Mouse (Mus musculus) liver, adult 10 weeks (tissue): ENCODE measurements around the gene Acot7. TPM values are rescaled to one million over a fixed set of nuclear protein-coding genes. Genes with fewer than 3 reads are reported as not detected.

Source experiments
- polyA plus RNA-seq: library from polyadenylated mRNA; stranded (reverse); fragments of 350-450 nt; fragmentation: Illumina TruSeq; extraction: RNeasy Lipid Tissue Mini Kit (QIAGEN cat#74804); gene quantifications from one replicate; pipeline ENCODE4 v1.2.3, GENCODE M21; 2014; ENCODE audit warnings: low read depth, low replicate concordance

Gene Acot7
- polyA plus RNA-seq = 1.0 TPM

DNA sequence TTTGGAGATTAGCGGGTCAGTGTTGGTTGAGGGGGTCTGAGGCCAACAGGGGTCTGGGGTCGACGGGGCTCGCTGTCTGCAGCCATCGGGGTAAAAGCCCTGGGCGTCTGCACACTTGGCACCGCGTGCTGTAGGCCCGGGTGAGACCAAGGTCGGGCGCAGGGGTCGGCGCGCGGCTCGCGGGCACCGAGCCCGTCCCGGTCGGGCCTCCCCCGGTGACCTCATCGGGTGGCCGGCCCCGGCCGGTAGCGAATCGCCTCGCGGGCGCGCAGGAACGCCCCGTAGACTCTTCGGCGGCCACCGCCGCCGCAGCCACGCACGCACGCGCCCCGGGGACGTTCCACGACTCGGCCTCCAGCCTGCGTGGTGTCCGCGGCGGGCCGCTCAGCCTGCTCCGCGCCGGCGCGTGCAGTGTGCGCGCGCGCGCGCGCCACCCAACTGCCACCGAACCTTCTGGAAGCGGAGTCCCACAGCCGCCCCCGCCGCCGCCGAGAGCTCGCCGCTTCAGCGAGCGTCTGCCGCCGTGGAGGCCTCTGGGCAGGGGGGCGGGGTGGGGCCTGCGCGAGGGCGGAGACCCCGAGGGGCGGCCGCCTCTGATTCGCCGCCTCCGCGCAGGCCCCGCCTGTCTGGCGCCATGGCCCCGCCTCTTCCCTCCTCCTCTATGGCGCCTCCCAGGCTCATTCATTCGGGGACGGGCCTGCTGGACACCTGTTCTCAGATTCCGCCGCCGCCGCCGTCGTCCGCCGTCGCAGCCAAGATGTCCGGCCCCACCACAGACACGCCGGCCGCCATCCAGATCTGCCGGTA is at the start of gene Acot7:
Acot7 (plus strand) TSS at position 598 of the 807 bp plus-strand sequence.

DNA sequence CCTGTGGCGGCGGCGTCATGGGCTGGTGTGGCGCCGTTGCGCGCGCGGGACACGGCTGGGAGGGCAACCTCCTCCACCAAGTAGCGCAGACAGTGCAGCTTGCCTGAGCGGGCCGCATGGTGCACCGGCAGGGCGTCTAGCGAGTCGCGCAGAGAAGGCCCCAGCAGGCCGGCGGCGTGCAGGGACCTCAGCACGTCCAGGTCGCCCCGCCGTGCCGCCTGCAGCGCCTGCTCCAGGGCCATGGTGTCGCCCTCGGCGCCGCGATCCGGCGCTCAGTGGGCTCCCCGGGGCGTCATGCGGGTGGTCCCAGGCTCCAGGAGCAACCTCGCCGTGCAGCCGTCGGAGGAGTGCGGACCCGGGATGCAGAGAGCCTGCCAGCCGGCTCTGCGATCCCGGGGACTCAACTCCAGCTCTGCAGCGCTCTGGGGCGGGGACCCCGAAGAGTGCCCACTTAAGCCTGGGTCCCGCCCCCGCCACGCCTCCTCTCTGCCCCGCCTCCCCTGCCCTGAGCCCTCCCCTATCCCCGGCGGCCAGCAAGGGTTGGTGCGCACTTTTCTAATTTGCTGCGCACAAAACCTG is 25.9 kb upstream of the Acot7 start, which contains the start of gene Espn:
Espn (minus strand) TSS at position 406 of the 579 bp plus-strand sequence.

DNA sequence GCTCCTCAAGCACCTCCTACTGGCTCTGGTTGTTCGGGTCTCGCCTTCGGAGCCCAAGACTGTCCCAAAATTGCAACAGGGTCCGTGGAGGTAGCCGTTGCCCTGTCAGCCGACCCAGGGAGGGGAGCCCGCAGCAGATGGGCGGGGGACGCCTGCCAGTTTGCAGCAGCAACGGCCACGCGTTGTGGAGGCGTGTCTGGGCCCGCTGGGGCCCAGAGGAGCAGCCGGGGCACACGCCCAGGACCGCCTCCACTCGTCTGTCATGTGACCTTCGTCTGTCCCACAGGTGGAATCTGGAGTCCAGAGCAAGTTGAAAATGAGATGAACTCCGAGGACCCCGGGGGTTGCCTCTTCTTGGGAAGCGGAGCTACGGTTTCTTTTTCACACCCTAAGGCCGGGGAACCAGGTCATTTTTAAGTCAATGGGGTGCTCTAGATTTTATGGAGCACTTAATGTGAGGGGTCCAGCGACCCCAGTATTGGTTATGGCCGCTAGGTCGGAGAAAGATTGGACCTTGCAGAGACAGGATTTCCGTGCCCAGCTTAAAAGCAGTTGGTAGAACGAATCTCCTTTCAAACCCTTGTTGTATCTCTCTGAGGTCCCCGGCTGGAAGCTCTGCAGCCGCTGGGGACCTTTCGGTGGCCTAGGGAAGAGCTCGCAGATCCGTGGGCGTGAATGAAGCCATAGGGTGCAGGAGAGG is 19.2 kb upstream of the Acot7 start, which contains the start of gene Hes2:
Hes2 (plus strand) TSS at position 283 of the 700 bp plus-strand sequence.

DNA sequence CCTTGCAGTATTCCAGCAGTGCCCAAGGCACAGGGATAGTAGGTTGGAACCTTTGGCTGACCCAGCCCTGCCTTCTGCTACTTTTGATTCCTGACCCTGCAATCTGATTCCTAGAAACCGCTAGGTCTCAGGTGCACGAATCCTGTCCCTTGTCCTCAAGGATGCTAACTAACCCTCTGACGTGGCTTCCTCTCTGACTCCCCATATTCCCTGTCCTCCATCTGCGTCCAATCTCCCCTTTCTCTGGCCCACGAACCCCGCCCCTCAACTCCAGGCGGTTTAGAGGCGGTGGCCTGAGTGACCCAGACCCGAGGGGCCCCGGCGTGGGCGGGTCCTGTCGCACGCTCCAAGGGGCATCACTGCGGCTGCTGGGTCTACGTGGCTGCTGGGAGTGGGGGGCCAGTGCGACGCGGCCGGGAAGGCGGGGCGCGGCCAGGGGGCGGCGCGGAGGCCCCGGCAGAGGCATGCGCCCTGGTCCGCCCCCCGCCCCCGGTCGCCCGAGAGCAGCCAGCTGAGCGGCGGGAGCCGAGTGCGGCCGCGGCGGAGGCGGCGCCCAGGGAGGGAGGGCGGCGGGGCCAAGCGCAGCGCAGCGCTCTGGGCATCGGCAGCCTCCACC is 95.8 kb downstream of the Acot7 start, which contains the start of gene Gpr153:
Gpr153 (plus strand) TSS at position 612 of the 616 bp plus-strand sequence.

DNA sequence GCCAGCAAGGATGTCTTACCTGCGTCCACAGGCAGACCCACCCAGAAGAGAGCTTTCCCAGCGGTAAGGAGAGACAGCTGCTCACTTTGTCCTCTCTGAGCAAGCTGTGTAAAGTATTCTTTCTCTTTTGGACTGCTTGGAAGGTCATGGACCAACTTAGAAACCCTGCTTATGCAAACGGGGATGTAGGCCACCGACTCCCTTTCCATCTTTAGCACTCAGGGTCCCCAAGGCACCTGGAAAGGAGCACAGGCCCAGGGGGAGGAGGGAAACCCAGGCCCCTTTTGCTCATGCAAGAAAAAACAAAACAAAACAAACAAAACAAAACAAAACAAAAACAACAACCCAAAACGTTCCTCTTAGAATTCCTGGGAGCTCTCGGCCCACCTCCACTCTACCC is 113.6 kb downstream of the Acot7 start, which contains the start of gene Hes3:
Hes3 (minus strand) TSS at position 101 of the 400 bp plus-strand sequence.

DNA sequence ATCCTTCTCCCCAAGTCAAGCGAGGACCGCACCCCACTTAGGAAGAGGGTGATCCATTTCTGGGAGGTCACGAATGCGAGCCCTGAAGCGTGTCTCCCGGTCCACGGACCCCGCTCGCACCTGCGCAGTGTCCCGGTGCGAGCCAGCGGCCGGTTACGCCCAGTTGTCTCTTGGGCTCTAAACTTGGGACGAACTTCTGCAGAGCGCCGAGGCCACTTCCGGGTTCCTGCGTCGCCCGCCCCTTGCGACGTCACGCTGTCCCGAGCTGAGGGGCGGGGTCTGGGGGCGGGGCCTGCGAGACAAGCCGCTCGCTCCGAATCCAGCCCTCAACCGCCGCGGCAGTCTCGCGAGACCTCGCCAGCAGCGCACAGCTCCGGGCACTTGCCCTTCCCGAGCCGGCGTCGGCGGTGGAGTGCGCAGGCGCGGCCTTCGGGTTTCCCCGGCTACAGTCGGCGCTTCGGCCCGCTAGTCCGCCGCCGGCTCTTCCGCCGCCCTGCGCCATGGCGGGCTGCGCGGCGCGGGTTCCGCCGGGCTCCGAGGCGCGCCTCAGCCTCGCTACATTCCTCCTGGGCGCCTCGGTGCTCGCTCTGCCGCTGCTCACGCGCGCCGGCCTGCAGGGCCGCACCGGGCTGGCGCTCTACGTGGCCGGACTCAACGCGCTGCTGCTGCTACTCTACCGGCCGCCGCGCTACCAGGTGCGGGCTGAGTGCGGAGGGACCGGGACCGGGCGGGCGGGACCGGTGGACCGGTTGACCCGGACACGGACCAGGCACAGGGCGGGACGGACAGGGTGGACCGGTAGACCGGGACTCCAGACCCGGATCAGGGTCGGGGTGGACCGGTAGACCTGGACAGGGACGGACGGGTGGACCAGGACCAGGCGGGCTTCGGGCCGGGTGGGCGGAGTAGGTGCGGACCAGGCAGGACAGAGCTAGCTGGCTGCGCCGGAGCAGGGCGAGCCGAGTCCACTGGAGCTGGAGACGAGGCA is 119.2 kb downstream of the Acot7 start, which contains the start of gene Icmt:
Icmt (plus strand) TSS at position 354 of the 988 bp plus-strand sequence.

DNA sequence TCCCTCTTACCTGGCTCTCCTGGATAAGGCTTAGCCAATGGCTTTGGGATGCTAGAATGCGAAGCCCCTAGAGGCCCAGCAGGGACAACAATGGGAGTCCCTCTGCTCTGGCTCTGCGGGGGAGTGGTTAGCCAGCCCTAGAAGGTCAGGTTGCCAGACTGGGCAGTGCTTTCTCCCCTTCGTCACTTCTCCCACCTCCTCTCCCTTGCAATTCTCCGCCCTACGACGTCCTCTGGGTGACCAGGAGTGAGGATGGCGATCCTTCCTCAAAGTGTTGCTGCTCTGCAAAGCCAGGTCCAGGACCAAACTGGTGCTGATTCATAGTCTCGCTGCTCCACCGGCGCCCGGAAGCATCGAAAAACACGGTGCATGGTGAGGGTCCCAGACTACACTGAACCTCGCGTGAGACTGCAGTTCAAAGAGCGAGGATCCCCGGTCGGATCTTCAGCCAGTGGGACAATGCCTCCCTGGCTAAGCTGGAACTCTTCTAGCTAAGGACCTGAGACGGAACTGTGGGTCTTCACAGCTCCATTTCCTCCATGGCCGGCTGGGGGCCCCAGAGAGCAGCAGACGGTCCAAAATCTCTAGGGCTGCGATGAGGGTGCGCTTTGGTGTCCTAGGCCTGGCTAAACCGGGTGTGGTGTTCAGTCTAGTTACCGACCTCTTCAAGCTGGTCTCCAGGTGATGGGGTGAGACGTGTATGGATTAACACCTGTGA is 140.7 kb downstream of the Acot7 start, which contains the start of gene Rnf207:
Rnf207 (minus strand) TSS at position 477 of the 718 bp plus-strand sequence.

Other genes starting within 250 kb of the Acot7 start
- gene Dnajc11, start 244.4 kb upstream of the Acot7 start, polyA plus RNA-seq = 24.7 TPM
- not detected for gene Thap3, start 189.1 kb upstream of the Acot7 start, polyA plus RNA-seq
- 3.0 TPM for gene Phf13, start 181.9 kb upstream of the Acot7 start, polyA plus RNA-seq
- gene Klhl21, start 169.3 kb upstream of the Acot7 start, polyA plus RNA-seq = 3.1 TPM
- gene Zbtb48, start 150.5 kb upstream of the Acot7 start, polyA plus RNA-seq = 2.8 TPM
- gene Tas1r1, start 139.6 kb upstream of the Acot7 start, polyA plus RNA-seq = not detected
- gene Nol9, start 138.8 kb upstream of the Acot7 start, polyA plus RNA-seq = 5.8 TPM
- 0.13 TPM for gene Plekhg5, start 105.6 kb upstream of the Acot7 start, polyA plus RNA-seq
- gene Tnfrsf25, start 62.2 kb upstream of the Acot7 start, polyA plus RNA-seq = not detected
- not detected for gene Espn, start 25.8 kb upstream of the Acot7 start, polyA plus RNA-seq
- gene Hes2, start 19.3 kb upstream of the Acot7 start, polyA plus RNA-seq = not detected
- gene Gpr153, start 96.1 kb downstream of the Acot7 start, polyA plus RNA-seq = 0.16 TPM
- not detected for gene Hes3, start 113.5 kb downstream of the Acot7 start, polyA plus RNA-seq
- 5.8 TPM for gene Icmt, start 119.1 kb downstream of the Acot7 start, polyA plus RNA-seq
- gene Rnf207, start 140.9 kb downstream of the Acot7 start, polyA plus RNA-seq = not detected
- gene Rpl22, start 147.6 kb downstream of the Acot7 start, polyA plus RNA-seq = 188 TPM
- gene Chd5, start 160.5 kb downstream of the Acot7 start, polyA plus RNA-seq = not detected